Mouse (Mus musculus): ENCODE data around the gene Spry1. TPM values are rescaled to one million over a fixed set of nuclear protein-coding genes. Genes with fewer than 3 reads are reported as not detected.

The Spry1 gene
- polyA plus RNA-seq, 1 experiment from 2014 or later, result 7.2 TPM

GRCm38 (mm10) chr3:37669100-37669499 is 29.4 kb downstream of the Spry1 start:
- WGBS, result 95% methylated on average over 20 of the region's 20 CpGs
- Histone ChIP-seq H3K27ac (replicated peaks; ENCODE audit: low read depth, low read length) (no peak overlapping the region), H3K9me3 (ENCODE audit: control insufficient read depth, low read length) (peaks cover 20% of the 10 kb centered on the region), H3K36me3 (ENCODE audit: control insufficient read depth, insufficient read depth, low read length) (no peaks in the 10 kb centered on the region), H3K4me2 (ENCODE audit: low read length) (no peak overlapping the region), H3K4me3 (replicated peaks; ENCODE audit: low read depth, low read length) (no peak overlapping the region), H3K9ac (replicated peaks; ENCODE audit: low read length) (no peak overlapping the region), H3K4me1 (ENCODE audit: control insufficient read depth, insufficient read depth, low read length) (peaks cover 17% of the 10 kb centered on the region), H3K27me3 (ENCODE audit: control insufficient read depth, insufficient read depth, low read length) (peaks cover 20% of the 10 kb centered on the region; the same call in 1 of the 2 replicates)
- ATAC-seq (ENCODE audit: low FRiP score, low TSS enrichment), result no peak
- no peak for DNase-seq

GRCm38 (mm10) chr3:37672266-37673040 is 32.7 kb downstream of the Spry1 start:
- 3% methylated on average over 15 of the region's 15 CpGs for WGBS
- Histone ChIP-seq H3K9me3 (ENCODE audit: control insufficient read depth, low read length) (peaks cover 14% of the 10 kb centered on the region), H3K27me3 (ENCODE audit: control insufficient read depth, insufficient read depth, low read length) (peaks cover 32% of the 10 kb centered on the region), H3K4me2 (ENCODE audit: low read length) (no peak overlapping the region), H3K36me3 (ENCODE audit: control insufficient read depth, insufficient read depth, low read length) (no peaks in the 10 kb centered on the region), H3K9ac (replicated peaks; ENCODE audit: low read length) (no peak overlapping the region), H3K4me1 (ENCODE audit: control insufficient read depth, insufficient read depth, low read length) (peaks cover 19% of the 10 kb centered on the region), H3K4me3 (replicated peaks; ENCODE audit: low read depth, low read length) (no peak overlapping the region), H3K27ac (replicated peaks; ENCODE audit: low read depth, low read length) (no peak overlapping the region)
- ATAC-seq (ENCODE audit: low FRiP score, low TSS enrichment) (no peak), DNase-seq (peak; percentile 49)

- WGBS, result 18% methylated on average over 13 of the region's 13 CpGs
- H3K4me3 ChIP-seq (replicated peaks; ENCODE audit: low read depth, low read length), result no peak overlapping the region
- ATAC-seq (ENCODE audit: low FRiP score, low TSS enrichment) (peak; percentile 70), DNase-seq (peak; percentile 77)
- no peak overlapping the region for H3K27ac ChIP-seq (replicated peaks; ENCODE audit: low read depth, low read length)
- peaks cover 19% of the 10 kb centered on the region for H3K4me1 ChIP-seq (ENCODE audit: control insufficient read depth, insufficient read depth, low read length)
- H3K27me3 ChIP-seq (ENCODE audit: control insufficient read depth, insufficient read depth, low read length), result peaks cover 28% of the 10 kb centered on the region
- H3K9me3 ChIP-seq (ENCODE audit: control insufficient read depth, low read length), result peaks cover 11% of the 10 kb centered on the region
- 0 out of 2 replicates have a peak overlapping the region, but pooled peaks have one; percentile 1 for H3K4me2 ChIP-seq (ENCODE audit: low read length)
- H3K9ac ChIP-seq (replicated peaks; ENCODE audit: low read length), result no peak overlapping the region
- H3K36me3 ChIP-seq (ENCODE audit: control insufficient read depth, insufficient read depth, low read length), result no peaks in the 10 kb centered on the region
Measured at GRCm38 (mm10) chr3:37673513-37674261, 33.9 kb downstream of the Spry1 start.

GRCm38 (mm10) chr3:37675056-37675525 is 35.3 kb downstream of the Spry1 start:
- H3K27me3 ChIP-seq (ENCODE audit: control insufficient read depth, insufficient read depth, low read length), result peaks cover 20% of the 10 kb centered on the region
- peaks cover 19% of the 10 kb centered on the region for H3K4me1 ChIP-seq (ENCODE audit: control insufficient read depth, insufficient read depth, low read length)
- no peak overlapping the region for H3K4me2 ChIP-seq (ENCODE audit: low read length)
- no peaks in the 10 kb centered on the region for H3K36me3 ChIP-seq (ENCODE audit: control insufficient read depth, insufficient read depth, low read length)
- H3K9me3 ChIP-seq (ENCODE audit: control insufficient read depth, low read length), result no peaks in the 10 kb centered on the region
- no peak overlapping the region for H3K27ac ChIP-seq (replicated peaks; ENCODE audit: low read depth, low read length)
- 87% methylated on average over 11 of the region's 11 CpGs for WGBS
- no peak overlapping the region for H3K9ac ChIP-seq (replicated peaks; ENCODE audit: low read length)
- DNase-seq (no peak), ATAC-seq (ENCODE audit: low FRiP score, low TSS enrichment) (no peak)
- no peak overlapping the region for H3K4me3 ChIP-seq (replicated peaks; ENCODE audit: low read depth, low read length)

- Histone ChIP-seq H3K36me3 (ENCODE audit: control insufficient read depth, insufficient read depth, low read length) (no peaks in the 10 kb centered on the region), H3K27me3 (ENCODE audit: control insufficient read depth, insufficient read depth, low read length) (peaks cover 12% of the 10 kb centered on the region), H3K27ac (replicated peaks; ENCODE audit: low read depth, low read length) (no peak overlapping the region), H3K9me3 (ENCODE audit: control insufficient read depth, low read length) (no peaks in the 10 kb centered on the region), H3K4me2 (ENCODE audit: low read length) (no peak overlapping the region), H3K9ac (replicated peaks; ENCODE audit: low read length) (no peak overlapping the region), H3K4me3 (replicated peaks; ENCODE audit: low read depth, low read length) (no peak overlapping the region), H3K4me1 (ENCODE audit: control insufficient read depth, insufficient read depth, low read length) (peaks cover 19% of the 10 kb centered on the region)
- 70% methylated on average over 8 of the region's 8 CpGs for WGBS
- ATAC-seq (ENCODE audit: low FRiP score, low TSS enrichment), result no peak
- no peak for DNase-seq
Measured at GRCm38 (mm10) chr3:37676291-37676690, 36.5 kb downstream of the Spry1 start.

- Histone ChIP-seq H3K36me3 (ENCODE audit: control insufficient read depth, insufficient read depth, low read length) (no peaks in the 10 kb centered on the region), H3K27ac (replicated peaks; ENCODE audit: low read depth, low read length) (no peak overlapping the region), H3K9ac (replicated peaks; ENCODE audit: low read length) (no peak overlapping the region), H3K4me1 (ENCODE audit: control insufficient read depth, insufficient read depth, low read length) (peaks cover 6% of the 10 kb centered on the region; the same call in 1 of the 2 replicates), H3K4me3 (replicated peaks; ENCODE audit: low read depth, low read length) (no peak overlapping the region), H3K9me3 (ENCODE audit: control insufficient read depth, low read length) (no peaks in the 10 kb centered on the region), H3K27me3 (ENCODE audit: control insufficient read depth, insufficient read depth, low read length) (peaks cover 4% of the 10 kb centered on the region; the same call in 1 of the 2 replicates), H3K4me2 (ENCODE audit: low read length) (no peak overlapping the region)
- ATAC-seq (ENCODE audit: low FRiP score, low TSS enrichment) (no peak), DNase-seq (no peak)
- 56% methylated on average over 7 of the region's 7 CpGs for WGBS
Measured at GRCm38 (mm10) chr3:37686219-37686618, 46.5 kb downstream of the Spry1 start.

- Histone ChIP-seq H3K4me1 (ENCODE audit: control insufficient read depth, insufficient read depth, low read length) (peaks cover 6% of the 10 kb centered on the region; the same call in 1 of the 2 replicates), H3K27me3 (ENCODE audit: control insufficient read depth, insufficient read depth, low read length) (peaks cover 4% of the 10 kb centered on the region; the same call in 1 of the 2 replicates), H3K36me3 (ENCODE audit: control insufficient read depth, insufficient read depth, low read length) (no peaks in the 10 kb centered on the region), H3K9me3 (ENCODE audit: control insufficient read depth, low read length) (no peaks in the 10 kb centered on the region), H3K4me2 (ENCODE audit: low read length) (peak overlapping the region; percentile 56), H3K27ac (replicated peaks; ENCODE audit: low read depth, low read length) (no peak overlapping the region), H3K9ac (replicated peaks; ENCODE audit: low read length) (peak overlapping the region; percentile 17; the same call in 1 of the 2 replicates), H3K4me3 (replicated peaks; ENCODE audit: low read depth, low read length) (peak overlapping the region; percentile 30)
- DNase-seq (no peak), ATAC-seq (ENCODE audit: low FRiP score, low TSS enrichment) (no peak)
- 23% methylated on average over 6 of the region's 6 CpGs for WGBS
Measured at GRCm38 (mm10) chr3:37686751-37687150, 47.0 kb downstream of the Spry1 start.

- 0 out of 2 replicates have a peak, but pooled peaks have one; percentile 31 for ATAC-seq (ENCODE audit: low FRiP score, low TSS enrichment)
- peak overlapping the region; percentile 56 for H3K4me2 ChIP-seq (ENCODE audit: low read length)
- 27% methylated on average over 28 of the region's 28 CpGs for whole genome bisulfite sequencing
- DNase-seq, result peak; percentile 55
- H3K36me3 ChIP-seq (ENCODE audit: control insufficient read depth, insufficient read depth, low read length), result no peaks in the 10 kb centered on the region
- H3K4me1 ChIP-seq (ENCODE audit: control insufficient read depth, insufficient read depth, low read length), result peaks cover 6% of the 10 kb centered on the region; the same call in 1 of the 2 replicates
- no peak overlapping the region for H3K27ac ChIP-seq (replicated peaks; ENCODE audit: low read depth, low read length)
- peaks cover 4% of the 10 kb centered on the region; the same call in 1 of the 2 replicates for H3K27me3 ChIP-seq (ENCODE audit: control insufficient read depth, insufficient read depth, low read length)
- H3K9me3 ChIP-seq (ENCODE audit: control insufficient read depth, low read length), result no peaks in the 10 kb centered on the region
- peak overlapping the region; percentile 17; the same call in 1 of the 2 replicates for H3K9ac ChIP-seq (replicated peaks; ENCODE audit: low read length)
- H3K4me3 ChIP-seq (replicated peaks; ENCODE audit: low read depth, low read length), result peak overlapping the region; percentile 30
Measured at GRCm38 (mm10) chr3:37687158-37687980, 47.6 kb downstream of the Spry1 start.

All from midbrain, embryonic 14.5 days (tissue).